Mouse (Mus musculus): ENCODE data around the gene Plcg2. TPM values are rescaled to one million over a fixed set of nuclear protein-coding genes. Genes with fewer than 3 reads are reported as not detected.

The Plcg2 gene
- total and polyA plus RNA-seq, 3 experiments: not detected

DNA sequence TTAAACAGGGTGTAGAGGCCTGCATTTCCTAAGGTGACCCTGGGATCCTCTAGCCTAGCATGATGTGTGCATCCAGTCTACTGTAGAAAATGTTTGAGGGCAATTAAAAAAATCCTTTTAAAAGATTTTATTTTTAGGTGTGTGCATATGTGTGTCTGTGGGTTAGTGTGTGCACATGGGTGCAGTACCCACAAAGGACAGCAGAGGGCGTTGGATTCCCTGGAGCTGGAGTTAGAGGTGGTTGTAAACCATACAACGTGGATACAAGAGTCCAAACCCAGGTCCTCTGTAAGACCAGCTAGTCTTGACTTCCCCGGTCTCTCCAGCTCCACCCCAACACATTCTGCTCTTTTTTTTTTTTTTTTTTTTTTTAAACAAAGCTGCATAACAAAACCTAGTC, 139.4 kb downstream of the Plcg2 start:
- no peak for DNase-seq (ENCODE audit: low spot score)
- no peak for ATAC-seq (ENCODE audit: extremely low read depth, insufficient number of reproducible peaks, low FRiP score, poor library complexity, severe bottlenecking)
- Histone ChIP-seq H3K4me3 (ENCODE audit: low read depth, low read length) (no peak overlapping the region), H3K9me3 (replicated peaks) (peaks cover 75% of the 10 kb centered on the region), H3K4me1 (ENCODE audit: insufficient read depth, low read depth, low read length) (no peaks in the 10 kb centered on the region), H3K27me3 (ENCODE audit: insufficient read depth, low read length) (no peaks in the 10 kb centered on the region), H3K36me3 (replicated peaks) (no peaks in the 10 kb centered on the region)
- TF ChIP-seq CTCF (IDR thresholded peaks at IDR 0.05; ENCODE audit: low read depth, low read length) (no peak), GATA1 (IDR thresholded peaks at IDR 0.05; ENCODE audit: borderline replicate concordance, low read length) (no peak), GATA2 (IDR thresholded peaks at IDR 0.05; ENCODE audit: borderline replicate concordance, low read depth, low read length) (no peak), TAL1 (conservative IDR thresholded peaks at IDR 0.05; ENCODE audit: low read depth, low read length) (no peak), POLR2AphosphoS5 (IDR thresholded peaks at IDR 0.05; ENCODE audit: insufficient replicate concordance, low read depth, low read length) (no peak)

DNA sequence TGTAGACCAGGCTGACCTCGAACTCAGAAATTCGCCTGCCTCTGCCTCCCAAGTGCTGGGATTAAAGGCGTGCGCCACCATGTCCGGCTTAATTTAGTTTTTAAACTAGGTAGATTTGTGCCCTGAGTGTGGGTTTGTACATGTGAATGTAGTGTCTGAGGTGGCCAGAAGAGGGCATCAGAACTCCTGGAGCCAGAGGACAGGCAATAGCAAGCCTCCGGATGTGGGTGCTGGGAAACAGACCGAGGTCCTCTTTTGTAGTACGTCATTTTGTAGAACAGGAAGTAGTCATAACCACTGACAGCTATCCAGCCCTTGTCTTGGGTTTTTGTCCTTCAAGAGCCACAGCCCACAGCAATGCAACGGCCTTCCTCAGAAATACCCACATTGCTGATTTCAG, 141.5 kb downstream of the Plcg2 start:
- TF ChIP-seq CTCF (IDR thresholded peaks at IDR 0.05; ENCODE audit: low read depth, low read length): no peak
- no peak for TF ChIP-seq GATA2 (IDR thresholded peaks at IDR 0.05; ENCODE audit: borderline replicate concordance, low read depth, low read length)
- TF ChIP-seq GATA1 (IDR thresholded peaks at IDR 0.05; ENCODE audit: borderline replicate concordance, low read length): no peak
- TF ChIP-seq TAL1 (conservative IDR thresholded peaks at IDR 0.05; ENCODE audit: low read depth, low read length): no peak
- no peak for TF ChIP-seq POLR2AphosphoS5 (IDR thresholded peaks at IDR 0.05; ENCODE audit: insufficient replicate concordance, low read depth, low read length)

DNA sequence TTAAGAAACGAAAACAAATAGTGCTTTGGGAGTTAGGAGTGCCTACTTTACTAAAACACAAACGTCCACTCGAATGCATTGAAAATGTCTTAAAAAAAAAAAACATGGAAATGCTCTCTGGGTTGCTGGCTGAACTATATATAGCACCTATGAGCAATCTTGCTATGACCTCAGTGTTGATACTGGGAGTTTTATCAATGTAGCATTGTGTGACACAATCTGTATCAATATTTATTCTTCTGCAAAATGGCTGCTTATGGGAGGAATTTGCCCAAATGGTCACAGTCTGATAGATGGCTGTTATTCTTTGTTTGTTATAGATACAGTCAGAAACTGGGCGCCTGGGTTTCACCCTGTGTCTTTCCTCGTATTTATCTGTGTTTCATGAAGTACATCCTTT, 147.4 kb downstream of the Plcg2 start:
- ATAC-seq (ENCODE audit: extremely low read depth, insufficient number of reproducible peaks, low FRiP score, poor library complexity, severe bottlenecking): no peak
- Histone ChIP-seq H3K4me3 (ENCODE audit: low read depth, low read length) (no peak overlapping the region), H3K27me3 (ENCODE audit: insufficient read depth, low read length) (no peaks in the 10 kb centered on the region), H3K36me3 (replicated peaks) (no peaks in the 10 kb centered on the region), H3K4me1 (ENCODE audit: insufficient read depth, low read depth, low read length) (no peaks in the 10 kb centered on the region), H3K9me3 (replicated peaks) (peaks cover 64% of the 10 kb centered on the region)
- DNase-seq (ENCODE audit: low spot score): no peak
- TF ChIP-seq POLR2AphosphoS5 (IDR thresholded peaks at IDR 0.05; ENCODE audit: insufficient replicate concordance, low read depth, low read length): no peak
- no peak for TF ChIP-seq TAL1 (conservative IDR thresholded peaks at IDR 0.05; ENCODE audit: low read depth, low read length)
- TF ChIP-seq GATA1 (IDR thresholded peaks at IDR 0.05; ENCODE audit: borderline replicate concordance, low read length): no peak
- no peak for TF ChIP-seq GATA2 (IDR thresholded peaks at IDR 0.05; ENCODE audit: borderline replicate concordance, low read depth, low read length)
- TF ChIP-seq CTCF (IDR thresholded peaks at IDR 0.05; ENCODE audit: low read depth, low read length): no peak

More for the DNA sequence above, 141.5 kb downstream of the Plcg2 start:
- H3K27me3 ChIP-seq (ENCODE audit: insufficient read depth, low read length): no peaks in the 10 kb centered on the region
- no peaks in the 10 kb centered on the region for H3K4me1 ChIP-seq (ENCODE audit: insufficient read depth, low read depth, low read length)
- no peaks in the 10 kb centered on the region for H3K36me3 ChIP-seq (replicated peaks)
- H3K9me3 ChIP-seq (replicated peaks): peaks cover 65% of the 10 kb centered on the region
- DNase-seq (ENCODE audit: low spot score) (no peak), ATAC-seq (ENCODE audit: extremely low read depth, insufficient number of reproducible peaks, low FRiP score, poor library complexity, severe bottlenecking) (no peak)
- H3K4me3 ChIP-seq (ENCODE audit: low read depth, low read length): no peak overlapping the region

GRCm38 (mm10) chr8:117646020-117646419, 147.9 kb downstream of the Plcg2 start:
- TF ChIP-seq CTCF (IDR thresholded peaks at IDR 0.05; ENCODE audit: low read depth, low read length) (no peak), TAL1 (conservative IDR thresholded peaks at IDR 0.05; ENCODE audit: low read depth, low read length) (no peak), GATA2 (IDR thresholded peaks at IDR 0.05; ENCODE audit: borderline replicate concordance, low read depth, low read length) (no peak), GATA1 (IDR thresholded peaks at IDR 0.05; ENCODE audit: borderline replicate concordance, low read length) (no peak), POLR2AphosphoS5 (IDR thresholded peaks at IDR 0.05; ENCODE audit: insufficient replicate concordance, low read depth, low read length) (no peak)
- ATAC-seq (ENCODE audit: extremely low read depth, insufficient number of reproducible peaks, low FRiP score, poor library complexity, severe bottlenecking): no peak
- DNase-seq (ENCODE audit: low spot score): no peak

GRCm38 (mm10) chr8:117646440-117646839, 148.3 kb downstream of the Plcg2 start:
- ATAC-seq (ENCODE audit: extremely low read depth, insufficient number of reproducible peaks, low FRiP score, poor library complexity, severe bottlenecking) (no peak), DNase-seq (ENCODE audit: low spot score) (no peak)
- Histone ChIP-seq H3K9me3 (replicated peaks) (peaks cover 61% of the 10 kb centered on the region), H3K27me3 (ENCODE audit: insufficient read depth, low read length) (no peaks in the 10 kb centered on the region), H3K4me3 (ENCODE audit: low read depth, low read length) (no peak overlapping the region), H3K36me3 (replicated peaks) (no peaks in the 10 kb centered on the region), H3K4me1 (ENCODE audit: insufficient read depth, low read depth, low read length) (no peaks in the 10 kb centered on the region)
- no peak for TF ChIP-seq CTCF (IDR thresholded peaks at IDR 0.05; ENCODE audit: low read depth, low read length)
- TF ChIP-seq TAL1 (conservative IDR thresholded peaks at IDR 0.05; ENCODE audit: low read depth, low read length): no peak
- TF ChIP-seq GATA1 (IDR thresholded peaks at IDR 0.05; ENCODE audit: borderline replicate concordance, low read length): no peak
- no peak for TF ChIP-seq GATA2 (IDR thresholded peaks at IDR 0.05; ENCODE audit: borderline replicate concordance, low read depth, low read length)
- no peak for TF ChIP-seq POLR2AphosphoS5 (IDR thresholded peaks at IDR 0.05; ENCODE audit: insufficient replicate concordance, low read depth, low read length)

More at GRCm38 (mm10) chr8:117646020-117646419, 147.9 kb downstream of the Plcg2 start:
- H3K4me3 ChIP-seq (ENCODE audit: low read depth, low read length): no peak overlapping the region
- peaks cover 62% of the 10 kb centered on the region for H3K9me3 ChIP-seq (replicated peaks)
- H3K27me3 ChIP-seq (ENCODE audit: insufficient read depth, low read length): no peaks in the 10 kb centered on the region
- no peaks in the 10 kb centered on the region for H3K36me3 ChIP-seq (replicated peaks)
- H3K4me1 ChIP-seq (ENCODE audit: insufficient read depth, low read depth, low read length): no peaks in the 10 kb centered on the region

DNA sequence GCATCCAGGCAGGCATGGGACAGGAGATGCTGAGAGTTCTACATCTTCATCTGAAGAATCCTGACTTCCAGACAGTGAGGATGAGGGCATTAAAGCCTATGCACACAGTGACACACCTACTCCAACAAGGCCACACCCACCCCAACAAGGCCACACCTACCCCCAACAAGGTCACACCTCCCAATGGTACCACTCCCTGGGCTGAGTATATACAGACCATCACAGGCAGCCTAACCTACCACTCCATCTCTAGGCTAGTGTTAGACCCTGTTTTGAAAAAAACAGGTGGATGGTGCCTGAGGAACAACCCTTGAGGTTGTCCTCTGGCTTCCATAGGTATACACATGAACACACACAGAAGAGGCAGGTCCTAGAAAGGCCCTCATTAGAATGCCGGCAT, 154.2 kb downstream of the Plcg2 start:
- no peaks in the 10 kb centered on the region for H3K27me3 ChIP-seq (ENCODE audit: insufficient read depth, low read length)
- H3K4me3 ChIP-seq (ENCODE audit: low read depth, low read length): no peak overlapping the region
- H3K4me1 ChIP-seq (ENCODE audit: insufficient read depth, low read depth, low read length): no peaks in the 10 kb centered on the region
- no peaks in the 10 kb centered on the region for H3K36me3 ChIP-seq (replicated peaks)
- H3K9me3 ChIP-seq (replicated peaks): peaks cover 69% of the 10 kb centered on the region
- ATAC-seq (ENCODE audit: extremely low read depth, insufficient number of reproducible peaks, low FRiP score, poor library complexity, severe bottlenecking) (no peak), DNase-seq (ENCODE audit: low spot score) (no peak)
- no peak for TF ChIP-seq GATA2 (IDR thresholded peaks at IDR 0.05; ENCODE audit: borderline replicate concordance, low read depth, low read length)
- no peak for TF ChIP-seq CTCF (IDR thresholded peaks at IDR 0.05; ENCODE audit: low read depth, low read length)
- no peak for TF ChIP-seq TAL1 (conservative IDR thresholded peaks at IDR 0.05; ENCODE audit: low read depth, low read length)
- no peak for TF ChIP-seq POLR2AphosphoS5 (IDR thresholded peaks at IDR 0.05; ENCODE audit: insufficient replicate concordance, low read depth, low read length)
- TF ChIP-seq GATA1 (IDR thresholded peaks at IDR 0.05; ENCODE audit: borderline replicate concordance, low read length): no peak

All from G1E (cell line).